Comparison of ENCODE assay signal across 23 mouse cellular contexts in genomic region chr16:95623876-95624770, GRCm38 (mm10). TPM values are rescaled to one million over a fixed set of nuclear protein-coding genes. Genes with fewer than 3 reads are reported as not detected.
A peak's percentile ranks its signal among the peaks of the same experiment; 100 is the strongest.
DNase-seq lines count a peak whose midpoint lies in the region; ATAC-seq and TF ChIP-seq lines count a peak whose summit lies in the region.
"Had no signal": no experiment of that assay in that cellular context is flagged by ENCODE, and none has a peak within 500 bp of the region (broad histone marks: within the 10 kb centered on the region; RNA-seq: fewer than 3 reads in every experiment).

No protein-coding gene starts in this region.

- no peak overlapping the region for H3K9ac ChIP-seq in lung, embryonic 14.5 days
- H3K9ac ChIP-seq in stomach, postnatal 0 days (ENCODE audit: low read length), result no peak overlapping the region
- H3K9ac ChIP-seq: embryonic facial prominence, embryonic 13.5 days; hindbrain, embryonic 12.5 days had no signal

- no peaks in the 10 kb centered on the region for H3K36me3 ChIP-seq in lung, embryonic 14.5 days (ENCODE audit: insufficient read depth)
- H3K36me3 ChIP-seq in embryonic facial prominence, embryonic 10.5 days (replicated peaks), result no peaks in the 10 kb centered on the region
- H3K36me3 ChIP-seq in stomach, postnatal 0 days (ENCODE audit: control insufficient read depth, insufficient read depth, low read length), result no peaks in the 10 kb centered on the region
- H3K36me3 ChIP-seq: embryonic facial prominence, embryonic 13.5 days; heart, embryonic 10.5 days; hindbrain, embryonic 12.5 days had no signal

- no peaks in the 10 kb centered on the region for H3K27me3 ChIP-seq in lung, embryonic 14.5 days (ENCODE audit: insufficient read depth, low read length)
- H3K27me3 ChIP-seq in embryonic facial prominence, embryonic 10.5 days (replicated peaks; ENCODE audit: low read depth, poor library complexity, severe bottlenecking), result no peaks in the 10 kb centered on the region
- no peaks in the 10 kb centered on the region for H3K27me3 ChIP-seq in stomach, postnatal 0 days (ENCODE audit: control insufficient read depth, insufficient read depth, low read length)
- H3K27me3 ChIP-seq: embryonic facial prominence, embryonic 13.5 days; hindbrain, embryonic 12.5 days had no signal

- DNase-seq in lung, embryonic 14.5 days, result peak; percentile 68
- DNase-seq in lung, adult 18-20 months, result no peak
- DNase-seq in ES-CJ7 (ENCODE audit: low read depth, low spot score), result peak; percentile 28
- no peak for DNase-seq in embryonic facial prominence, embryonic 10.5 days (ENCODE audit: low spot score)
- DNase-seq in stomach, postnatal 0 days (ENCODE audit: low spot score), result peak; percentile 33
- no peak for DNase-seq in layer of hippocampus, adult 9-10 months (ENCODE audit: low spot score)
- no peak for DNase-seq in spleen, adult 18-20 months
- DNase-seq: adrenal gland, adult 8-10 months; adrenal gland, postnatal 36 days; cerebellum, adult 2 months; cerebellum, postnatal 10 days; gastrocnemius, adult 2 months; gastrocnemius, postnatal 25 days; heart, adult 18-20 months; heart, postnatal 10 days; heart, postnatal 4 days had no signal

- H3K4me2 ChIP-seq in lung, embryonic 14.5 days, result no peak overlapping the region
- H3K4me2 ChIP-seq in stomach, postnatal 0 days (replicated peaks; ENCODE audit: low read depth), result no peak overlapping the region
- H3K4me2 ChIP-seq: embryonic facial prominence, embryonic 13.5 days; hindbrain, embryonic 12.5 days had no signal

- no peak for TF ChIP-seq CTCF in lung, embryonic 14.5 days (IDR thresholded peaks at IDR 0.05; ENCODE audit: low read depth)
- no peak for TF ChIP-seq CTCF in stomach, postnatal 0 days (IDR thresholded peaks at IDR 0.05; ENCODE audit: low read depth)

- no peak for ATAC-seq in lung, embryonic 14.5 days (ENCODE audit: insufficient read depth)
- peak; percentile 89 for ATAC-seq in stomach, postnatal 0 days (ENCODE audit: low FRiP score, low TSS enrichment)
- ATAC-seq: forebrain, embryonic 14.5 days; hindbrain, embryonic 16.5 days; inflammation-experienced regulatory T-cells, adult 6 months; Patski had no signal

- H3K4me3 ChIP-seq in lung, embryonic 14.5 days (ENCODE audit: low read depth, low read length), result no peak overlapping the region
- H3K4me3 ChIP-seq in embryonic facial prominence, embryonic 10.5 days, result no peak overlapping the region
- no peak overlapping the region for H3K4me3 ChIP-seq in stomach, postnatal 0 days (ENCODE audit: low read depth, low read length)
- H3K4me3 ChIP-seq: embryonic facial prominence, embryonic 13.5 days; gastrocnemius, adult 2 months; heart, embryonic 10.5 days; hindbrain, embryonic 12.5 days had no signal

- no peaks in the 10 kb centered on the region for H3K9me3 ChIP-seq in lung, embryonic 14.5 days (ENCODE audit: low read depth, low read length)
- H3K9me3 ChIP-seq in embryonic facial prominence, embryonic 10.5 days, result no peaks in the 10 kb centered on the region
- H3K9me3 ChIP-seq in stomach, postnatal 0 days (ENCODE audit: control insufficient read depth, low read length), result no peaks in the 10 kb centered on the region
- H3K9me3 ChIP-seq: embryonic facial prominence, embryonic 13.5 days; heart, embryonic 10.5 days; hindbrain, embryonic 12.5 days had no signal

- H3K27ac ChIP-seq in lung, embryonic 14.5 days (ENCODE audit: low read depth), result 0 out of 2 replicates have a peak overlapping the region, but pooled peaks have one; percentile 10
- peak overlapping the region; percentile 35; the same call in 1 of the 2 replicates for H3K27ac ChIP-seq in embryonic facial prominence, embryonic 10.5 days (replicated peaks)
- H3K27ac ChIP-seq in stomach, postnatal 0 days (replicated peaks), result peak overlapping the region; percentile 45; the same call in 1 of the 2 replicates
- H3K27ac ChIP-seq: embryonic facial prominence, embryonic 13.5 days; gastrocnemius, adult 2 months; heart, embryonic 10.5 days; hindbrain, embryonic 12.5 days had no signal

- no peaks in the 10 kb centered on the region for H3K4me1 ChIP-seq in lung, embryonic 14.5 days (ENCODE audit: insufficient read depth)
- peaks cover 12% of the 10 kb centered on the region for H3K4me1 ChIP-seq in embryonic facial prominence, embryonic 10.5 days
- peaks cover 3% of the 10 kb centered on the region; the same call in 1 of the 2 replicates for H3K4me1 ChIP-seq in stomach, postnatal 0 days (replicated peaks; ENCODE audit: control insufficient read depth, insufficient read depth)
- H3K4me1 ChIP-seq: hindbrain, embryonic 12.5 days had no signal

- no peak for TF ChIP-seq EP300 in stomach, postnatal 0 days (optimal IDR thresholded peaks at IDR 0.05)

- 46% methylated on average over 7 of the region's 7 CpGs for WGBS in lung, embryonic 14.5 days
- WGBS in embryonic facial prominence, embryonic 10.5 days, result 52% methylated on average over 7 of the region's 7 CpGs
- WGBS in stomach, postnatal 0 days, result 50% methylated on average over 7 of the region's 7 CpGs

RNA-seq across cellular contexts. Expression of gene Erg, which starts 37.7 kb away (rescaled TPM):
- 8.6 and 9.1 TPM in 2 replicates for polyA plus RNA-seq in lung, embryonic 14.5 days (2014; fragmentation: Nextera tagmentation; extraction: Ambion mirVana)
- 2.3 and 2.8 TPM in 2 replicates for polyA plus RNA-seq in embryonic facial prominence, embryonic 10.5 days (2016; fragmentation: Nextera tagmentation; extraction: Ambion mirVana)
- 1.3 and 2.1 TPM in 2 replicates for polyA plus RNA-seq in stomach, postnatal 0 days (2015; fragmentation: Nextera tagmentation; extraction: Ambion mirVana)
- polyA plus RNA-seq: inflammation-experienced regulatory T-cells, adult 6 months; Patski had no signal

Comparison
In these comparisons a context has a peak if more than half of its experiments do, and no peak if none do; other contexts are left out.
1. DNase-seq: peak in lung, embryonic 14.5 days (single experiment), ES-CJ7 (single experiment) and stomach, postnatal 0 days (single experiment); none in lung, adult 18-20 months (0 of 2), embryonic facial prominence, embryonic 10.5 days (single experiment), layer of hippocampus, adult 9-10 months (single experiment) and spleen, adult 18-20 months (0 of 2).
2. Peak in every context shown above with its lines, with median percentiles within 50 percentile points of each other: H3K27ac ChIP-seq.